Mouse (Mus musculus) olfactory bulb, adult 2 months (tissue): ENCODE results near the gene Asb5.

Experiments
- CTCF ChIP-seq: fragments of 200-500 bp; IDR thresholded peaks from 2 replicates; pipeline ENCODE4 v1.5.1; 2012; ENCODE audit warnings: low read depth, mild to moderate bottlenecking, low read length, moderate library complexity; ENCODE audit not compliant: insufficient read depth
- POLR2A ChIP-seq: fragments of 200-500 bp; IDR thresholded peaks from 2 replicates; pipeline ENCODE4 v1.6.1; 2012; ENCODE audit warnings: mild to moderate bottlenecking, low read depth, low read length, moderate library complexity; ENCODE audit not compliant: insufficient read depth

- no peak for TF ChIP-seq POLR2A
- no peak for TF ChIP-seq CTCF
Observed at GRCm38 (mm10) chr8:54582886-54583285, 53.5 kb downstream of the Asb5 start.
